Mouse (Mus musculus): ENCODE measurements around the gene Plxnb3.

Plxnb3 gene

GRCm38 (mm10) chrX:73785666-73786065 lies 28.8 kb downstream of the Plxnb3 start:
- DNase-seq (ENCODE audit: low spot score in 2 of 2), result no peak

DNA sequence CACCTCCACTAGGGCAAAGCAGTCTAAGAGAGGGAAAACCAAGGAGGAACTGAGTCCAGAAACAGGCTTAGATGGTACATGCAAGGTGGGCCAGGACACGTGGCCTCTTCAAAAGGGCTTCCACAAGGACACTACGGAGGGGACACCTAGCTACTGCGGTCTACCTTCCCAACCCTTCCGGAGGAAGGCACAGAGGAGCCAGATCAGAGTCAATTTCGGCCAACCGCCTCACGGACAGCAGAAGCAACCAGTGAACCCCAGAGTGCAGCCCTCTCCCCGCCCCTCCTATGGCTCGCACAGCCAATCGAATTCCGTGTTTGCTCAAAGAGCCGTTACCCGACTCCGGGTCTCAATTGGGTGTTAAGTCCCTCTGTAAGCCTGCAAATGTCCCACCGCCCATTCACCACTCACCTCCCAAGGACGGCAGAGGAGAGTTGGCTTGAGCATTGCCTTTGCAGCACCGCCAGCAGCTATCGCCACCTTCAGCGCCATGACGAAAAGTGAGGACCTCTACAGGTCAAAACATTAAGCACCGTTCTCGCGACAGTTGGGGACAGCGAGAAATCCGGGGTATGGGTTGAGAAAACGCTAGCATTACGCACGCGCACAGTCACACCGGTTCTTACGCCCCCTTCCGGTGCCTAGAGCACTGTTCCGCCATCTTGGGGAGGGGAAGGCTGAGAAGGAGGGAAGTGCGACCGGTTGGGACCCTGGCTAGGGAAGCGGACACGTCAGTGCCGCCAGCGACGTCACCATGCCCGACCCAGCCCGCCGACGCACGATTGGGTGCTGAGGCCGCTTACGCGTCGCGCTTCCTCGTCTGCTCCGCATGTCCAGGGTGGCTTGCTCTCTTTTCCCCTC lies 29.7 kb downstream of the Plxnb3 start, which contains the start of the genes Idh3g and Ssr4:
TSS of gene Idh3g (minus strand) at position 534 of the 861 bp plus-strand sequence.
TSS of gene Ssr4 (plus strand) at position 665 of the 861 bp plus-strand sequence.
- peak; percentile 74 to 84 for DNase-seq (ENCODE audit: low spot score in 2 of 2)

DNA sequence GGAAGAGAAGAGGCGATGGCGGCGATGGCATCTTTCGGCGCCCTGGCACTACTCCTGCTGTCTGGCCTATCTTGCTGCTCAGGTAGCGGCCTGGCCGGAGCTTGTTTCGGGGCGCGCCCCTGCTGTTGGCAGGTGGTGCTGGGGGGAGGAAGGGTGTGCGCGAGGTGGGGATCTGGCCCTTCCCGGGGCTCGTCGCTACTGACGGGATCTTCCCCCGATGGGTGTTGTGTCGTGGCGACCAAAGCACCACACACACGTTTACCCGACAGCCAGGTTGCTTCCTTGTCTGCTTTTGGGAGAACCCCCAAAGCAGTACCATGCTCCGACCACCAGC lies 30.3 kb downstream of the Plxnb3 start:
- no peak for DNase-seq (ENCODE audit: low spot score in 2 of 2)

GRCm38 (mm10) chrX:73788501-73788900 lies 31.6 kb downstream of the Plxnb3 start:
- no peak for DNase-seq (ENCODE audit: low spot score in 2 of 2)

DNA sequence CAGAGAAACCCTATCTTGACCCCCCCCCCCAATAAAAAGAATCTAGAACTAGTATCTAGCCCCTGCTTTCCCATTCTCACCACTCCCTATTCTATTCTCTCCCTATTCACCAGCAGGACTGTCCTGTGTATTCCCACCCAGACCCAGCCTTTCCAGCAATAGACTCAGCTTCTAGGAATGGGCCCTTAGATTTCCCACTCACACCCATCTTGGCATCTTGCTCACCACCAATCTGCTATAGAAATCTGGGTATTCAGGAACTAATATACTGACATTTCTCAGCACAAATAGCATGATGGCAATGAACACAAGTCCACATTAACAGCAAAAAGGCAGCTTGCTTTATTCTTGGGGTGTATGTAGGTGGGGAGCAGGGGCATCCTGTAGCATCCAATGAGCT lies 36.1 kb downstream of the Plxnb3 start:
- no peak for DNase-seq (ENCODE audit: low spot score in 2 of 2)

DNA sequence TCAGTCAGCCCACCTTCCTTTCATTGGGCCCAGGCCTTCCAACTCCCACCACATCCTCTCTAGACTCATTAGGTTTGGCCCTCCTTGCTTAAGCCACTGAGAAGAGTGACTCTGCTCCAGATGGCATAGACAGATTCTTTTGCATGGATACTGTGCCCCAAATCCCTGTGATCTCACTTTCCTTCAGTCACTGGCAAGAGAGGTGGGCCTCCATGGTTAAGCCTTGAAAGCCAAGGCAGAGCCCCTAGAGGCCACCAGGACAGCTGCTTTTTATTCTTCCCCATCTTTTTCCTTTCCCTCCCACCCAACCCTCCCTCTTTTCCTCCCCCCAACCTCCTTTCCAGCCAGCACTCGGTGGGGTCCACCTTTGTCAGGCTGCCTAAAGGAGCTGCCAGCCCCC lies 36.6 kb downstream of the Plxnb3 start:
- no peak for DNase-seq (ENCODE audit: low spot score in 2 of 2)

DNA sequence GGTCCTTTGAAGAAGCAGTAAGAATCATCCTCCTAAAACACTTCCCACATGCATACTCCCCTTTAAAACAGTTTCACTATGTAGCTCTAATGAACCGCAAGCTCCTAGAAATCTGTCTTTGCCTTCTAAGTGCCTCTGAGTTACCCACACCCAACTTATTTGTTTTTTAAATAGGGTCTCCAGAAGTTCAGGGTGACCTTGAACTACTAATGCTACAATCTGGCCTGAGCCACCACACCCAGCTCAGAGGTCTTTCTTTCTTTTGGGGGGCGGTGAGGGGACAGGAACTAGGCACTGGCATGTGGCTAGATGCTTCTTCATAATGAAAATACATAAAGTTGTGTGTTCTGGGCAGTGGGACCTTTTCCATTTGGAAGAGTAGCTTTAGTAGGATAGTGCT lies 40.6 kb downstream of the Plxnb3 start:
- DNase-seq (ENCODE audit: low spot score in 2 of 2), result no peak

GRCm38 (mm10) chrX:73798502-73798901 lies 41.6 kb downstream of the Plxnb3 start:
- DNase-seq (ENCODE audit: low spot score in 2 of 2), result peak; percentile 45 to 66

GRCm38 (mm10) chrX:73805814-73806213 lies 48.9 kb downstream of the Plxnb3 start:
- no peak for DNase-seq (ENCODE audit: low spot score in 2 of 2)

DNA sequence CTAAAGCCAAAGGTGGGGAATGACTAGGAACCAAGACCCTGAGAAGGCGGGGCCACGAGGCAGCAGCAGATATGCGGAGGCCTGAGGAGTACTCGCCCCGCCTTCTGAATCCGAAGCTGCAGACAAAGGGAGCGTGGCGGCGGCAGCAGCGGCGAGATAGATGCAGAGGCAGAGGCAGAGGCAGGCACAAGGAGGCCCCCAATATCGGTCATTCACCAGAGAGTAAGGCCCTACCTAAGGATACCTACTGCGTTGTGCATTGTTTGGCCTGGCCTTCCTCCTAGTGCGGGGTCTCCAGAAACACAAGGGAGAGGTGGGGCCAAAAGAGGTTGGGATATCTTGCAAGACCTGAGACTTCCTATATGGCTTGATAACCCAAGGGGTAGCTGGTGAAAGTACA lies 58.2 kb downstream of the Plxnb3 start:
- DNase-seq (ENCODE audit: low spot score in 2 of 2), result no peak

- DNase-seq (ENCODE audit: low spot score in 2 of 2), result no peak
Measured at GRCm38 (mm10) chrX:73816596-73817314, 59.9 kb downstream of the Plxnb3 start.

Measured in spleen, postnatal 14 days (tissue).